Mouse (Mus musculus): ENCODE results near the gene Tmem252.

GRCm38 (mm10) chr19:24665771-24666170 is 8.0 kb upstream of the Tmem252 start:
- TF ChIP-seq CTCF (IDR thresholded peaks at IDR 0.05; ENCODE audit: low read depth) = no peak
- no peak for TF ChIP-seq EP300 (IDR thresholded peaks at IDR 0.05; ENCODE audit: low read depth)

All from liver, embryonic 14.5 days (tissue).